Mouse (Mus musculus) ovary, postnatal 10 days (tissue): ENCODE measurements around the gene Zfp976.
A peak's percentile ranks its signal among the peaks of the same experiment; 100 is the strongest.
"Not testable (repeated sequence)": the region's sequence is repeated elsewhere in the genome, so short reads cannot be mapped to it uniquely, and the experiment has no call there.

ENCODE experiments used
- DNase-seq: peaks from one replicate; pipeline ENCODE4 v3.0.0; 2022; ENCODE audit warnings: low spot score

Gene Zfp976

DNA sequence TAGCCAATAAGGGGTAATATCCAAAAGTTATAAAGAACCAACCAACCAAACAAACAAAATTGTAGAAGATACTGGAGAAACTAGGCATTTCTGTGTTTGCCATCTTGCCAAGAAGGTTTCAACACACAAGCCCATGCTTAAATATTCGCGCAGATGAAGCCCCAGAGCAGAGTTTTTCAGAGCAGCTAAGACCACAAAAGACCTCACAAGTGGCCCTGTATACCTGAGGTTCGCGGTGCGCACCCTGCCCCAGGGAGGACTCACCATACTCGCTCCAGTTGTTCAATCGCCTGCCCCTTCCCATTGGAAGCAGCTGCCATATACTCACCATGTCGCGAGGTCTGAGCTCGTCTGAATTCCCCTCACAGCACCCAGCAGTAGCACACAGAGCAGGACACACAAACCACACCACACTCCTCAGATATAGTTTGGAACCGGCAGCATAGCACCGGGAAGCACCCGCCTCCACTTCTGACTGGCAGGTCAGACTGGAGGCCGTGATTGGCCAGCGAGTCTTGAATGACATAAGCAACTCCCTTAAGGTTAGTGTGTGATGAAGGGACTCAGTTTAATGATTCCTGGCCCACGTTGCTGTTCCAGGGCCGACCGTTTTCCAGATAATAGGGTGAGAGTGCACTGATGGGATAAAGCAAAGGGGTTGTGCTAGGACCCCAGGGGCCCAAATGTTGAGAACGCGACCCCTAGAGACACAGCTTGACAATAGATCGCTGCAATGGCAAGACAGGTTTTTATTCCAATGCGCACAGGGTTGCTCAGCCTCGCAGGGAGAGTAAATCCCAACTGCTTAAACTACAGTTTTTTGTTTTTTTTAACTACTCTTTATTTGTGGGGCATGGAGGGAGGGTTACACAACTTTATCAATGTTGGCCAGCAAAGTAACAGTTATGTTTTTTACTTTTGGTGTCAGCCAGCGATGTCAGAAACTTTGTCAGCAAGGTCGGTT is at the start of gene Zfp976:
Gene Zfp976 (minus strand): TSS at position 437 of the 964 bp plus-strand sequence.
- peak; percentile 29 for DNase-seq

GRCm38 (mm10) chr7:42680081-42680480 is 37.7 kb upstream of the Zfp976 start:
- DNase-seq: not testable (repeated sequence)

- DNase-seq: not testable (repeated sequence)
These were observed 37.3 kb upstream of the Zfp976 start for GRCm38 (mm10) chr7:42679646-42680045.

- DNase-seq: not testable (repeated sequence)
These were observed 17.8 kb upstream of the Zfp976 start for GRCm38 (mm10) chr7:42660140-42660539.

DNA sequence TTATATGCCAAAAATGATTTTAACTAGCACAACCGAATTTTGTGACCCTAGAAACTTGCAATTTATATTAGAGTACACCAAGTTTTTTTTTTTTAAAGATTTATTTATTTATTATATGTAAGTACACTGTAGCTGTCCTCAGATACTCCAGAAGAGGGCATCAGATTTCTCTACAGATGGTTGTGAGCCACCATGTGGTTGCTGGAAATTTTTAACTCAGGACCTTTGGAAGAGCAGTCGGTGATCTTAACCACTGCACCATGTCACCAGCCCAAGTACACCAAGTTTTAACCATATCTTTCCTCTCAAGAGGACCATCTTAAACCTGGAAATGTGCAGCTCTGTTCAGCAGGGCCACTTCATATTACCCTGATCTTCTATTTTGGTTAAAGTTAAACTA is 12.8 kb upstream of the Zfp976 start:
- DNase-seq: not testable (repeated sequence)

DNA sequence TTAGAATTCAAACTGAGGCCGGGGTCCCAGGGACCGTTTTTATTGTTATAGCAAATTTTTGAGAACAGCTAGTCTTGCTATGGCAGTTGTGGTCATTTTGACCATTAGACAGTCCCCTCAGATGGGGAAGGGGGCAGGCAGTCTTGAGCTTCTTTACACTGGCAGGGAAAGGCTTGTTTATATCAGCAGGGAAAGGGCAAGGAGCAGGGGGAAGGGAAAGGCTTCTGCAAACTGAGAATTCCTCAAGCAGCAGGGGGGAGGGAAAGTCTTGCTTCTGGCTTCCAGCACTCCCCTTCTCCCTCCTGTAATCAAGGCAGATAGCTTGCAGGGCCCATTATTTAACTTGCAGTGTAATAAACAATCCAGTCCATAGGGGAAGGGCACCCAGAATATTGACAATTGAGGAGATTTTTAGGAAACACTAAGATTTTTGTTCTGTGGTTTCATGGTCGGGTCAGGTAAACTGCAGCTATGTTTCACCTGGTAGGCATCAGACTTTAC is 782 bp upstream of the Zfp976 start:
- DNase-seq: not testable (repeated sequence)

DNA sequence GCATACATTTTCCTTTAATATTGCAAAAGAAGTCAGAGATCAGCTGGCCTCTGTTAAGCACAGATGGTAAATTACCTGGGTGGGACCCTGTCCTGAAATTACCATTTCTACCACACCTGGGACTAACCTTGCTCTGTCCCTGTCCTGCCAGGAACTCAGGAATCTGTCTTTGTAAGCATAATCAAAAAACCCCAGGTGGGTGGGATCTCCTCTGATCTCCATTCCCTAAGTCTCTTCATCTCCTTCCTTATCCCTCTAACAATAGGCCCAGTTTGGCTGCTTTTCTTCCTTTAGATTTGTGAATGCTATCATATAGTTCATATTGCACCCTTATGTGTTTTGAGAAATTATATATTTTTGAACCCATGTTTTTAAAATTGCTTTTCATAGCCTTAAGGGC is 11.4 kb downstream of the Zfp976 start:
- not testable (repeated sequence) for DNase-seq

- not testable (repeated sequence) for DNase-seq
These were observed 46.7 kb downstream of the Zfp976 start for GRCm38 (mm10) chr7:42595666-42596065.

DNA sequence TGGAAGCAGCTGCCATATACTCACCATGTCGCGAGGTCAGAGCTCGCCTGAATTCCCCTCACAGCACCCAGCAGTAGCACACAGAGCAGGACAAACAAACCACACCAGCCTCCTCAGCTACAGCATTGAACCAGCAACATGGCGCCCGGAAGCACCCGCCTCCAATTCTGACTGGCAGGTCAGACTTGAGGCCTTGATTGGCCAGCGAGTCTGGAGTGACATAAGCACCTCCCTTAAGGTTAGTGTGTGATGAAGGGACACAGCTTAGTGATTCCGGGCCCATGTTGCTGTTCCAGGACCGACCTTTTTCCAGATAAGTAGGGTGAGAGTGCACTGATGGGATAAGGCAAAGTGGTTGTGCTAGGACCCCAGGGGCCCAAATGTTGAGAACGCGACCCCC is 50.0 kb downstream of the Zfp976 start, which contains the start of gene Zfp977:
Gene Zfp977 (minus strand): TSS at position 135 of the 400 bp plus-strand sequence.
- not testable (repeated sequence) for DNase-seq

- DNase-seq: not testable (repeated sequence)
These were observed 51.1 kb downstream of the Zfp976 start for GRCm38 (mm10) chr7:42591311-42591710.

GRCm38 (mm10) chr7:42578488-42578887 is 63.9 kb downstream of the Zfp976 start, which contains the start of gene Gm21028:
Gene Gm21028, minus strand, starts transcription at chr7:42578588.
- no peak for DNase-seq
